Mouse (Mus musculus): ENCODE results near the gene Trhr2.

The Trhr2 gene

DNA sequence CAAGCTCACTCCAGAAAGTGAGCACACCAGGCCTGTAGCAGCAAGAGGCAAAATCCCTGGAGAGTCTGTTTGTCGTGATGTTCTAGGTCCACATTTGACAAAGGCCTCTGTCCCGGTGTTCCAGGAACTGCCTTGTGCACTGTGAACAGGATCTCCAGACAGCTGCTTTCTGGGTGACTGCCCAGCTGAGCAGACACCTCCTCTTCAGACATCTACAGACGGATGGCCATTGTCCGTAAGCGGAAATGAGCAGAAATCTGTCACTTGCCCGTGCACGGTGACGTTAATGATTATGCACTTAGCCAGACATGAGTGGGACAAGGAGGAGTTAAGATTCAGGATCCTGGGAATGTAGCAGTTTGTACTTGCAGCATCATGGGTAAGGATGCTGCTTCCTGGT is 6.4 kb downstream of the Trhr2 start:
- no peak for DNase-seq

DNA sequence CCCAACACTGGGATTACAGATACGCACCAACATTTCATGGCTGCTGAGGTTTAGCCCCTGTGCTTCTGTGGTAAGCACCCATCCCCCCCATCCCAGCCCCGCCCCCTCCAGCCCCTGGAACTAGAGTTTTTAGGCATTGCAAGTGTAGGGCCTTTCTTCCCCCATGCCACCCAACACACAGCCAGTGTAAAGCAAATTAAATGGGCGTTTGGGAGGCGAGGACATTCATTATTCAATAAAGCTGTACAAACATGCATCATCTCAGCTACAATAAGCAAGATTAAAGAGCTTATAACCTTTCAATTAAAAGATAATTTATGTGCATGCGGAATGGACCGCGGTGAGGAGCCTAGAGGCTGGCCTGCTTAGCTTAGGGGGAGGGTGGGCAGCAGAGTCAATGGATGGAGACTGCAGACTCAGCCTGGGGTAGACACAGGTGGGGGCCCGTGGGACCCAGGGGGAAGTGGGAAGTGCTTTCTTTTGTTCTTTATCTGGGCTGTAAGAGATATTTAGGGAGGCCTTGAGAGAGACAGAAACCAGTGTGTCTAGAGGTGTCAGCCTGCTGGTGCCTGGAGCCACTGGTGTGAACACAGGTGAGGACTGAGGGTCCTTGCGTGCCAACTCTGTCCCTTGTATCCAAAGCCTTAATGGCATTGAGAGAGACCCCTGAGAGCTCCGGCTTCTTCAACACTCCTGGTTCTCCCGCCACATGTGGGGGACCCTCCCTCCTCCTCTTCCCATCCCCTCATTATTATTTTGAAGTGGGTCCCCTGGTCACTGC is 10.0 kb downstream of the Trhr2 start:
- DNase-seq: no peak

DNA sequence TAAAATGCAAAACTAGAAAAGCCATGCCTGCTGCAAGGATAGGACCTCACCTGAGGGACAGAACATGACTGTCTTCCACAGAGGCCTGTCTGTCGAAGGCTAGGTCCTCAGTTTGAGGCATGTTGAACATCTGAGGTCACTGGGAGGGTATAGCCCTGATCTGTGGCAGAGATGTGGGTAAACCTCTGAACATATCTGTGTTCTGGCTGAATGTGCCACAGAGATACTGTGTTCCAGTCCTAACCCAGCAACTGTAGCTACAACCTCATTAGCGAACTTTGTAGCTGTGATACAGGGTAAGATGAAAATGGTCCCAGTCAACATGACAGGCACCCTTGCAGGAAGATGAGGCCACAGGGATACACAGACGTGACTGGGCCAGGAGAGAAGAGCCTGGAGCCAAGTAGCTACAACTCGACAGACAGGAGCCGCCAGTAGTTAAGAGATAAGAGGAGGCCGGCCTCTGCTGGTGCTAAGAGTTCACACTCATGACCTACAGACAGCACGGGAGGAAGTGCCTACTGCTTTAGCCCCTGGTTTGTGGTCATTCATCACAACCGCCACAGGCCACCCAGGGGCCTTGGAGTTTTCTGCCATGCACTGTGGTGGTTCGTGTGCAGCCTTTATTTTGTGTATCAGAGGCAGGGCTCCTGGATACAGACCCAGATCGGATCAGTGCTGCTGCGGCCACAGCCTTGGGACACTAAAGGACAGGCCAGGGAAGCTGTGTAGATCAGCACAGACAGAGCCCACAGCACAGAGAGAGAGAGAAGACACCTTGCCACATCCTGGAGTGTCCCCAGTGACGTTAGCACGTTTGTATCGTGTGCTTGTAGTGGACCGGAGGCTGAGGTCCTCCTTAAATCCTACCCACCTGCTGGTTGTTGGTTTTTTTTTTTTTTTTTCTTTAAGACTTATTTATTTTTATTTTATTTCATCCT is 10.9 kb downstream of the Trhr2 start:
- peak; percentile 74 for DNase-seq

DNA sequence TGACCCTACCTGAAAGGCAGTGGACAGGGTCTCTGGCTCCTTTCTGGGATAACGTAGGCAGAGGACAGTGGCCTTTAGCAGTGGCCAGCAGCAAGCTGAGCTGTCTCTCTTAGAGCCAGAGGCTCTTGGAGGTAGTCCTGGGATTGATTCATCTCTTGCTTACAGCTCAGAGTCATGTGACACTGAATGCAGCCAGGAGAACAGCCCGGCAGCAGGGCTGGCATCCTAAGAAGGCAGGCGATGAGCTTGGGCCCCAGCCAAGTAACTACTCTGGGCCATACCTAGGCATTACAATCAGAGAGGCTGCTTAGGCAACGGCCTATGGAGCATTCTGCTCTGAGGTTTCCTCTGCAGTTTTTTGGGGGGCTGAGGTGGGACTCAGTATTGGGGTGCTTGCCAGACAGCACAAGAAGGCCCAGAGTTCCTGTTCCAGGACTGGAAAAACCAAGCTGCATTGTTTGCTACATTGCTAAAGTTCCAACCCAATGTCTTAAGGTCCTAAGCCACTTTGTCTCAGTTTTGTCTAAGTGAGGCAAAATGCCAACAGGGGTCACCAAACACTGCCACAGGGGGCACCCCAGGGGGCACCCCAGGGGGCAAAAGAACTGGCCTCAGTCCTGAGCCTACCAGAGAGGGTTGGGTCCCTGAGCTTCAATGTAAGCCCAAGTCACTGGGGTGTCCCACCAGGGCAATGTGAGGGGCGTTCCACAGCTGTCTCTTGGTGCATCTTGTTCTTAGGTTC is 12.6 kb downstream of the Trhr2 start:
- DNase-seq: no peak

DNA sequence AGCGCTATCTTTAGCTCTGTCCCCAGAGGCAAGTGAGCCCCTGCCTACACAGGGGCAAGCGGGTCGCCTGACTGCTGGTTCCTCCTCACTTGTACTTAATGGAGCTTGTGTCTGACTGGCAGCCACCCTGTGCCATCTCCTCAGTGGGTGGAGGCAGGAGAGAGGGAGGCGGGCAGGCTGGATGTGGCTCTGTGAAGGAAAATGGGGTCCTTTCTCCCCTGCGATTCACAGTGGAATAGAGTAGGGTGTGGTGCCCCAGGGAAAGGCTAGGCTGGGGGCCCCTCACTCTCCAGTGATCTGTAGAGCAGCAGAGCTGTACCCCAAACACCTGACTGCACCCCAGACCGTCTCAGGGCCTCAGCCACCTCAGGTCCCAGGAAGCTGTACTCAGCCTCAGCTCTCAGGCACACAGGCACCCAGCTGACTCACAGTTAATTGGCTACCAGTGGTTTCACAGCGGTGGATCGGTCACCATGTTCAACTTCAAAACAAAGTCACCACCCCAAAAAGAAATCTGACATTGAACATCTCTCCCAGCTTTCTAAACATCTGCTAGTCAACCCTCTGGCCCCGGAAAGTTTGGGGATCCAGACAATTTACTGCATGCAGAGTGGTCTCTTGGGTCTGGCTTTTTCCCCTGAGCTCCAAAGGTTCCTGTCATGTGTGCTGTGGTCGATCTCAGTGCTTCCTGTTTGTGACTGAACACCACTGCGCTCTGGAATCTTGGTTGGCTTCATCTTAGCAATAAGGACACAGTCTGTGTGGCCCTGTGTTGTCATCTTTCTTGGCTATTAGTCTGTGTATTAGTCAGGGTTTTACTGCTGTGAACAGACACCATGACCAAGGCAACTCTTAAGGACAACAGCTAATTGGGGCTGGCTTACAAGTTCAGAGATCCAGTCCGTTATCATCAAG is 15.1 kb downstream of the Trhr2 start:
- peak; percentile 36 for DNase-seq

DNA sequence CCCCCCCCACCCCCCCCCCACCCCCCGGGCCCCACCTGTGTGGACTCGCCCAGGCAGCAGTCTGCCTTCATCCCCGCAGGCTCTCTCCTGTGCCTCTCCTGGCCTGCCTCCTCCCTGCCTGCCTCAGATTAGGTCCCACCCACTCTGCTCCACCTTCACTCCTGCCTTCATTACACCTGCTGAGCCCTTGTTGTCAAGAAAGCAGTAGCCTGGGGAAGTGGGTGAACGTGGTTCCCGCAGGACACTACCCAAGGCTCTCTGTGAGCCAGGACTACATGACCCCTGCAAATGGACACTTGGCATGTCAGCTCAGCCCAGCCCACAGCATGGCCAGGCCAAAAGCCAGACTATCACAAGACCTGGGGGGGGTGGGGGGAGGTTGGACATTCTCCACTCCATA is 16.3 kb downstream of the Trhr2 start:
- peak; percentile 79 for DNase-seq

DNA sequence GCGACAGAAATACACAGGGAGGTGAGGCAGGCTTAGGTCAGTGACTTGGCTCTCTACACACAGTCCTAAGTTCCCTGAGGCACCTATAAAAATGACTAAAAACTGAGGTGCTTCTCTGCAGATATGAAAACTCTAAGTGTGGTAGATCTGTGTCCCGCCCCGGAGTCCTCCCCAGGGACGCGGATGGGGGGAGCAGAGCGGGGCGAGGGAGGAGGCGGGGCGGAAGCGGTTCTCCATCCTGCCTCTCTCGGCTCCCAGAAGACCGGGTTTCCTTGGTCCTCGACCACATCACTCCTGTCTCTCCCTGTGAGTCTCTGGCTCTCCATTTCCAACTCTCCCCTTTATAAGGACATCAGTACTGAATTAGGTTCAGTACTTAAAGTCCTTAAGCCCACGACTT is 16.8 kb downstream of the Trhr2 start:
- peak; percentile 70 for DNase-seq

DNA sequence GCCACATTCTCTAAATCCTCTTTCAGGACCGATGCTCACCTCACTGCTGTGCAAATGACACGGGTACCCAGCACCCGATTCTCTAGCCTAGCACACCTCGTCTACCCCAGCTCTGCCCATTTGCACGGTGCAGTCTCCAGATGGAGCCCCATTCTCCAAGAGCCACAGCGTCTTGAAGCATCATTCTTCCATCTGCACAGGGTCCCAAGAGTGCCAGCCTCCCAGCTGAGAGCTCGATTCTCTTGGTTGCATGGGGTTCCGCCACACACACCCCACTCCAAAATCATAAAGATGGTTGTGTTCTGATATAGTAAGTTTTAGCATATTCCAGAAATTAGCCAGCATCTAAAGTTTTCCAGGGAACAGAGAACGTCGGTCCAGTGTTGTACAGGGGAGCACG is 17.2 kb downstream of the Trhr2 start:
- no peak for DNase-seq

DNA sequence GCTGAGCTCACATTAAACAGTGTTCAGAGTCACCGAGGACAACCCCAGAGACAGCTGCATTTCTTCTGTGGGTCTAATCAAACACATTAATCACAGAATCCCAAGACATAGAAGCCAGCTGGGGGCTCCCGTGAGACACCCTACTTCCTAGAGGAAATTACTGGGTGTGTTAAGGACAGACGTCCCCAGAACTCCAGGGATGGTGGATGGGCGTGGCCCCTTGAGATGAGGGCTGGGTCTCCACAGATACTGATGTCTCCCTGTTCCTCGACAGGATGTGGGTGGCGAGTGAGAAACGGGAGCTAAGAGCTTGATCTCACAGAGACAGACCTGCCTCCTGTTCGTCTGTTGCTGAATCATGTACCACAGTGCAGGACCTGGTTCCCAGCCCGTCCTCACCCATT is 17.7 kb downstream of the Trhr2 start:
- DNase-seq: peak; percentile 74

DNA sequence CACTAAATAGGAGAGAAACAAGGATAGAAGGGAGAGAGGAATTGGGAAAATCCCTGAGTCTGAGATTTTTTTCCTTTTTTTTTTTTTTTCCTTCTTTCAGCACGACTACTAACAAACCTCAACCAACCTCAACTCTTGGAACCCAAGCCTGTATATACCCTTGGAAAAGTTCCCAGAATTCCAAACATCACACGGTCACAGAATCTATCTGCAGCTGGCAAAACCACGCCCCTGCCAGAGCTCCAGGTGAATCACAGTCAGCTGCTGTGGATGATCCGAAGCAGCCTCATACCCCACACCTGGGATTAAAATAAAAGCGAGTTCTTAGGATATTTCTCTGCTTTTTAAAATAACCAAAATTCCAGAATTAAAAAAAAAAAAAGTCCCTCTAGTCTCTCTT is 18.2 kb downstream of the Trhr2 start:
- DNase-seq: no peak

DNA sequence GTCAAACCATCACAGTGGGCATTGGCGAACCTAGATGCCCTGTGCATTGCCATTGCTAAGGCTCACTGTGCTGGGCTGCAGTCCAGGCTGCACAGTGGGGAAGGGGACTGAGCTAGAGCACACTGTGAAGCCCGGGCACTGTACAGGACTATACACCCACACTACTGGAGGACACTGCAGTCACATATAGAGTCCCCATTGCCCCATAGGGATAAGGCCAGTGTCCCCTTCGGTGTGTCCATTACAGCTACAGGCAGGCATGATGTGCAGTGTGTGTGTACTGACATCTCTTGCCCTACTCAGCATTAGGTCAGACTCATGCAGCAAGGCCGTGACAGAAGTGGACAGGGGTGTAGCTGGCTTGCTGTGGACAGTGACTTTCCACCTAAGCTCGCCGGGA is 18.8 kb downstream of the Trhr2 start:
- DNase-seq: no peak

DNA sequence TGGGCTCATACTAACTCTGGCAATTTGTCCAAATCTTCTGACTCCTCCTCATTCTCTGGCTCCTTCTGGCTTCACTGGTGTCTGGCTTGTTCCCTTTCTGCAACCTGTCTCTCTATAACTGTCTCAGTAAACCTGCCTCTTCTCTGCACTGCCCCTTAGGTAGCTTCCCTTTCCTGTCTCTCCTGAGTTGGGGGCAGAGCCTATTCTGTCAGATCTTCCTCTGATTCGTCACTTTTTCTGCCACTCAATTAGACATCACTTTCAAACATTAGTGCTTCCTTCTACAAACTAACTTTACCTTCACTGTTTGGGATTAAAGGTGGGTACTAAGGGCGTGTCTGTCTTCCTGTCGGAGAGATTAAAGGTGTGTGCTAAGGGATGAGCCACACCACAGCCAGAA is 19.8 kb downstream of the Trhr2 start:
- DNase-seq: no peak

DNA sequence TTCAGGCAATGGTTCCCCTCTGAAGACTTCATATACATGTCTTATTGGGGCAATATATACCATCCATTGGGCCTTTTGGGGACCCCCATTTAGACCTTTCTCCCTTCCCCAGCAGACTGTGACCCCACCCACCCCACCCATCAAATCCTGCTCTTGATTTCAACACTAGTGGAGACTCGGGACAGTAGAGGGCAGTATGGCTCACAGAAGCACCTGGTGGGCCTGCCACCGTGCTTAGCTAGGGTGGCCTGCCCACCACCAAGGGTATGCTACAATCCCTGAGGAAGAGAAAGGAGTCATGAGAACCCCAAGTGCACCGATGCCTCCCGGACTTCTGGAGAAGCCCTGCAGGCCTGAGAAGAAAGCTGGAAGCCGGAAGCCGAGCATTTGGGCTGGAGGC is 21.7 kb downstream of the Trhr2 start:
- peak; percentile 37 for DNase-seq

DNA sequence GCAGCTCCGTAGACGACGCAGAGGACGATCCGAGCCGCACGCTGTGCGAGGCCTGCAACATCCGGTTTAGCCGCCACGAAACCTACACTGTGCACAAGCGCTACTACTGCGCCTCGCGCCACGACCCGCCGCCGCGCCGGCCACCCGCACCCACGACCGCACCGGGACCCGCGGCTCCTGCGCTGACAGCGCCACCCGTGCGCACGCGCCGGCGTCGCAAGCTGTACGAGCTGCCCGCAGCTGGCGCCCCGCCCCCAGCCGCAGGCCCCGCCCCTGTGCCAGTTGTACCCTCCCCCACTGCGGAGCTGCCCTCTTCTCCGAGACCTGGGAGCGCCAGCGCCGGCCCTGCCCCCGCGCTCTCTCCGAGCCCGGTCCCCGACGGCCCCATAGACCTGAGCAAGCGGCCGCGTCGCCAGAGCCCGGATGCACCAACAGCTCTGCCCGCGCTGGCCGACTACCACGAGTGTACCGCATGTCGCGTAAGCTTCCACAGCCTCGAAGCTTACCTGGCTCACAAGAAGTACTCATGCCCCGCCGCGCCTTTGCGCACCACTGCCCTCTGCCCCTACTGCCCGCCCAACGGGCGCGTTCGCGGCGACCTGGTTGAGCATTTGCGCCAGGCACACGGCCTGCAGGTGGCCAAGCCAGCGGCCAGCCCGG is 24.2 kb downstream of the Trhr2 start:
- peak; percentile 57 for DNase-seq

DNA sequence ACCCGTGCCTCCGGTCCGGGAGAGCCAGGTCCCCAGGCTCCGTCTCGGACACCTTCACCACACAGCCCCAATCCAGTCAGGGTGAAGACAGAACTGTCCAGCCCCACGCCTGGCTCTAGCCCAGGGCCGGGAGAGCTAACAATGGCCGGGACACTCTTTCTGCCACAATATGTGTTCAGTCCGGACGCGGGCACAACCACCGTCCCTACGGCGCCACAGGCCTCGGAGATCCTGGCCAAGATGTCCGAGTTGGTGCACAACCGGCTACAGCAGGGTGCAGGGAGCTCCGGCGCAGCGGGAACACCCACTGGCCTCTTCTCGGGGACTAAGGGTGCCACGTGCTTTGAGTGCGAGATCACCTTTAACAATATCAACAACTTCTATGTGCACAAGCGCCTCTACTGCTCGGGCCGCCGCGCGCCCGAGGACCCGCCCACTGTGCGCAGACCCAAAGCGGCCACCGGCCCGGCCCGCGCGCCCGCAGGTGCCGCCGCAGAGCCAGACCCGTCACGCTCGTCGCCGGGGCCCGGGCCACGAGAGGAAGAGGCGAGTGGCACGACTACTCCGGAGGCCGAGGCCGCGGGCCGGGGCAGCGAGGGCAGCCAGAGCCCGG is 24.8 kb downstream of the Trhr2 start:
- DNase-seq: no peak

DNA sequence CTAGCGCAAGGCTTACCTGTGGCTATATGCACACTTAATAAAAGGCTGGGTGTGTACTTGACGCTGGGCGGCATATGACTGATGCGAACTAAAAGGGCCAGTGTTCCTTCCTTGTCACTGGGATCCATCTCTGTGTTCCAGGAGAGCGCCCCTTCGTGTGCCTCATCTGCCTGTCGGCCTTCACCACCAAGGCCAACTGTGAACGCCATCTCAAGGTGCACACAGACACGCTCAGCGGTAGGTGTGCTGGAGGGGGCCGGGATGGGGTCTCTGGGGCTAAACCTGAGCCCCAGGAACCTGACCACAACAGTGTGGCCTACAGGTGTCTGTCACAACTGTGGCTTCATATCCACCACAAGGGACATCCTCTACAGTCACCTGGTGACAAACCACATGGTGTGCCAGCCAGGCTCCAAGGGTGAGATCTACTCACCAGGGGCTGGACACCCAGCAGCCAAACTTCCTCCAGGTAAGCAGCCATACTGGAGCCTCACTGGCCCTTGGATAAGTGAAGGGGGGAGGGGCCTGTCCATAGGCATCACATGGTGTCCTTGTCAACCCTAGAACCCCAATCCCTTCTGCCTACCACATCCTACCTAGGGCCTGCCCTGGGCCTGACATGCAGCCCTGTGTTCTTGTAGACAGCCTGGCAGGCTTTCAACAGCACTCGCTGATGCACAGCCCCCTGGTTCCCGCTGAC is 25.6 kb downstream of the Trhr2 start:
- DNase-seq: no peak

DNA sequence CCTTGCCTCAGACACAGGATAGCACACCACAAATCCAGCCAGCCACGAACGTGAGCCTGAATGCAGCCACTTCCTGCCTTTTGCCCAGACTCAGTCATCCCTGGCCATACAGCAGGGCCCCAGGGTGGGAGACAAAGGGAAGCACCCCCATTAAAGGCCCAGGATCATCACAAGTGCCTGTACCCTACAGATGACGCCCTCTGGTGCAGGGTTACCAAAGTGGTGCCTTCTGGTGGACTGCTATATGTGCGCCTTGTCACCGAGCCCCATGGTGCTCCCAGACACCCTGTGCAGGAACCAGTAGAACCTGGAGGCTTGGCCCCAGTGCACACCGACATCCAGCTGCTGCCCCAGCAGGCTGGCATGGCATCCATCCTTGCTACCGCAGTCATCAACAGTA is 27.0 kb downstream of the Trhr2 start:
- no peak for DNase-seq

DNA sequence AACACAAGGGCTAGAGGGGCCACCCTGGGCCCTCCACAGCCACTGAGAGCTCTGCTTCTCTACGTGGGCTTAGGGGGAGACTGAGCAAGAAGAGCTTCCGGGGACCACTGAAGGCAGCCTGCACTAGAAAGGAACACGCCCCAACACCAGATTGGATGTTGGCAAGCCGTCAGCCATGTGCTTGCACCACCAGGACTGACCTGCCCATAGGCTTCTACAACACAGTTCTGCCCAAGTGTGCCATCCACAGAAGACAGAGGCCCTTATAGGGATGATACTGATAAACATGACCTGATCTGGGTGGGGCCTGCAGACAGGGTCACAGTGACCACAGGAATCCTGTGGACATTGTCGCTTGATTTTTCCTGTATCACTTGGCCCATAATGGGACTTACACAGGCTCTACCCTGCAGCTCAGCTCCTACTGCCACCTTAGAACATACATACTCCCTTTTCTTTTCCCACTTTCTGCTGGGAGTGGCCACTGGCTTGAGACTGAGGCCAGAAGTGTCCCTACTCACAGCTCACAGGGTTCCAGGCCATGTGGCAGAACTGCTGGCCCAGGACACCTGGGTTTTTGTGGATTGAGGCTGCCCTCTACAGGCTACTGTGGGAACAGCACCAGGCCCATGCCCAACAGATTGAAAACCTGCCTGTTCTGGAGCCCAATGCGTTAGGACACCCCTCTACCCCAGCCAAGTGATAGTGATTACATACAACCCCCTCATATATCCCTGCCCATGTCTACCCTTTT is 27.6 kb downstream of the Trhr2 start:
- DNase-seq: peak; percentile 84

DNA sequence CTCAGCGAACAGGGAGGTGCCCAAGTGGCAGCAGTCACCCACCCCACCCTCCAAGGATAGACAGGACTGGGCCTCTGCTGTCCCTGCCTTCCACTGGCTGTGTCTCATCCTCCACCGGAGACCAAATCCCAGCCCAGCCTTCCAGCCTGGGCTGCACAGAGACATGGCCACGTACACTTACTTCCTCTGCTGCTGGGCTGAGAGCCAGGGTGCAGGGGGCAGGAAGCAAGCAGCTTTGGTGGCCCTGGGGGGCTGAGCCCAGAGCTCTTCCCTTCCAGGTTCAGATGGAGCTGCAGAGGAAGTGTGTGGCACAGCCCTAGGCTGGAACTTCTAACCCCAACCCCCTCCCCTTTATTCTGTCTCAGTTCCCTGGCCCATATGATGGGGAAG is 29.4 kb downstream of the Trhr2 start:
- DNase-seq: peak; percentile 56
